Mouse (Mus musculus): ENCODE results near the gene St3gal6.

DNA sequence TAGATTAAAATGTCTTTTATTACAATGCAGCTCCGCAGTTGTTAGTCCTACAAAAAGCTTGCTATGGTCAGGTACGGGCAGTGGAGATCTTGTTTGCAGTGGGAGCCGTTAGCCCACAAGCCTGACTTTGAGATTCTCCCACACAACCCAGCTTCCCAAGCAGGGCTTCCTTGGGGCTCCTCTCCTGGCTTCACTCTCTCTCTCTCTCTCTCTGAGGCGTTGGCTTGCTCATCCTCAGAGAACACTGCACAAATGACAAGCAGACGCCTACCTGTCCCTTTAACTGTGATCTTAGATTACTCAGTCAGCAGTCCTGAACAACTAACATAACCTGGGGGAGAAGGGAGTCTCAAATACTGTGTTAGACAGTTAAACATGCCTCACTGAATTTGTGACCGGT is 36.2 kb downstream of the St3gal6 start:
- TF ChIP-seq POLR2A (IDR thresholded peaks at IDR 0.05; ENCODE audit: insufficient read depth, low read depth, low read length) (no peak), CTCF (IDR thresholded peaks at IDR 0.05; ENCODE audit: insufficient read depth, low read depth, low read length) (no peak)
